Mouse (Mus musculus) olfactory bulb, adult 2 months (tissue): ENCODE measurements at regions not wholly inside any gene's neighbourhood (a gene's known extent, or its start where the extent isn't known, plus 50 kb on each side); places are given as distances from the start of the nearest gene placed in this dataset.

Experiments used
- CTCF ChIP-seq: fragments of 200-500 bp; IDR thresholded peaks from 2 replicates; pipeline ENCODE4 v1.5.1; 2012; ENCODE audit warnings: low read depth, mild to moderate bottlenecking, low read length, moderate library complexity; ENCODE audit not compliant: insufficient read depth
- POLR2A ChIP-seq: fragments of 200-500 bp; IDR thresholded peaks from 2 replicates; pipeline ENCODE4 v1.6.1; 2012; ENCODE audit warnings: mild to moderate bottlenecking, low read depth, low read length, moderate library complexity; ENCODE audit not compliant: insufficient read depth

- TF ChIP-seq CTCF, result no peak
- no peak for TF ChIP-seq POLR2A
Measured at GRCm38 (mm10) chr7:83433959-83434715, 150.6 kb upstream of the Tmc3 start.
